Mouse (Mus musculus): ENCODE measurements around the gene Igfbp1.
A peak's percentile ranks its signal among the peaks of the same experiment; 100 is the strongest.

Gene Igfbp1

DNA sequence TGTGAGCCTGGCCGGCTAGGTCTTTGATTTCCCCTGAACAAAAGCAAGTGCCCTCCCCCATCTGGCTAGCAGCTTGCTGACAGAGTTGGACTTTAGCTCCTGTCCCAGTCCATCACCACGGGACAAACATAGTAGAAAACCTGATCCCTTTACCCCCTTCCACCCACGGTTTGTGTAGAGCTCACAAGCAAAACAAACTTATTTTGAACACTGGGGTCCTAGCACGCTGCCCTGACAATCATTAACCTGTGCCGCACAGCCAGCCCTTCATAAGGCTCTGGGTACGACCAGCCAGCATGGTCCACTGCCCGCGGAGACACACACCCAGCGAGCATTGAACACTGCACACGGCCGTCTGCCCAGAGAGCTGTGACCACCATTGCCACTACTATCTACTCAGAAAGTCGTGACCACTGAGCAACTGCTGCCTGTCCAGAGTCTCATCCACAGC, at the start of gene Igfbp1:
TSS of gene Igfbp1 (plus strand) at position 292 of the 451 bp plus-strand sequence.
- no peak for DNase-seq (ENCODE audit: low spot score)

DNA sequence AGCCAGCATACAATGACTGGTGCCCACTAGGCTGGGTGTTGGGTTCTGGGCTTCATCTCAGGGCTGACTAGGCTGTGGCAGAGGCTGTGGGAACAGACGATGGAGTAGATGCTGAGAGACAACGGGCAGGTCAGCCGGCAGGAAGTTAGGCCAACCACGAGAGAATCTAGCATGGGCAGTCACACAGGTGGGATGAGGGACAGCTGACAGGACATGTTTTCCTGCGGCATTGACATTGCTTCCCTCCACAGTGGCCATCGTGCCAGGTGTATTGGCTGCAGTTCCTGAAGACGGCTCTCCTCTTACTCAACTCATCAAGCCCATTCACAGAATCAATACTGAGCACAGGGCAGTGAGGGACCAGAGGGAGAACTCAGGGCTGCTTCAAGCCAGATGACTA, 49.6 kb upstream of the Igfbp1 start:
- DNase-seq (ENCODE audit: low spot score): no peak

DNA sequence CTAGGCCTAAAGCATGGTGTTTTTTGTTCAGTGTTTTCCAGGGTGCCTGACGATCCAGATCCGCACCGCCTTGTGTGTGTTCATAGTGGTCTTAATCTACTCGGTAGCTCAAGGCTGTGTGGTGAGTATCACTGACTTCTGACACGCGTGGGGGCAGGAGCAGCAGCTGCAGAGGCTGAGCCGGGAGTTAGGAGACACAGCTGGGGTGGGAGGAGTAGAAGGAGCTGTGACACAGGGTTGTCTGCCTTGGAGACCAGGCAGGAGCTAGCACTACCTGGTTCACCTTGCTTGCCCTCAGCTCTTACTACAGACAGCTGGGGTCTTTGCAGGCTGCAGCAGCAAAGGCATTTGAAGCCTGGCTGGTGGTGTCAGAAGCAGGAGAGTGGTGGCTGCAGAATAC, 48.1 kb upstream of the Igfbp1 start:
- DNase-seq (ENCODE audit: low spot score): no peak

DNA sequence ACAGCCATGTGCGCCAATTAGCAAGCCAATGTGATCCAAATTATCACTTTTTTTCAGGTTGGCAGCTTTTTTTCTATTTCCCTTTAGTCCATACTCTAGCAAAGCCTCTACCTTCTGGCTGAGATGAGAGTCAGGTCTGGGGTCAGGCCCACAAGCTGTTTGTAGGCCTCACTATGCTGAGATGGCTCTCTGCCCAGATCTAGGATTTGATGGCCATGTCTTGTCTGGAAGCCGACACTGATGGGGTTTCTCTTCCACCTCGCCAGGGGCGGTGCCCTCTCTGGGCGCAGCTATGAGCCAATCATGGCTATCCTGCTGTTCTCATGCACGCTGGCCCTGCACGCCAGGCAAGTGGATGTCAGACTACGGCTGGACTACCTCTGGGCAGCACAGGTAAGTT, 47.1 kb upstream of the Igfbp1 start:
- DNase-seq (ENCODE audit: low spot score): no peak

DNA sequence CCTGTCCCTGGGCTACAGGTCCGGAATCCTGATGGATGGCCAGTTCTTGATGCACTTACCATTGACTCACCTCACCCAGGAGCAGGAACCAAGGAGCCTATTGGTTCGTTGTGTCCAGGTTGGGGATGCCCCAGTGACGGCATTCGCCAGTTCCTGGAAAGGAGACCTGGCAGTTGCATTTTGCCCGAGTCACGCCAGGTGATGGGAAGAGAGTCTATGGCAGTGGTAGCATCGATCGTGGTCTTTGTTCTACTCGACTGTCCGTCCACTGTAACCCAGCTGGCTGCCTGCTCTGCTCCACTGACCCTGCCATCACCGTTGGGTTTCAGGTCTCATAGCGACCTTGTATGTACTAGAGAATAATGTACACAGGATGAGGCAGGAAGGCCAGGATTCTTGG, 45.2 kb upstream of the Igfbp1 start:
- DNase-seq (ENCODE audit: low spot score): no peak

DNA sequence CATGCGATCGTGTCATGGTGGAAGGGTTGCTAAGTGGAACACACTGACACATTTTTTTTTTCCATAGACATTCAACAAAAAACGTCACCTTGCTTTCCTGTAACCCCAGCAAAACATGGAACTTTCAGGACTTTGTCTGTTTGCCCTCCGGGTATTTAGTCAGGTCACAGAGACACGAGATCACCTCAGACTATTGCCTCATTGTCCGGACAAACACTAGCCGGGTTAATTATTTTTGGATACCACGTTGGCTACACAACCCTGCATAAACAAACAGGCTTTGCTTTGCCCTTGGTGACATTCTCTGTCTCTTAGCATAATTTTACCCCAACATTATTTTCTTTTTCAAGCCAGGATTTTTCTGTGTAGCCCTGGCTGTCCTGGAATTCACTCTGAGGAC, 44.5 kb upstream of the Igfbp1 start:
- no peak for DNase-seq (ENCODE audit: low spot score)

DNA sequence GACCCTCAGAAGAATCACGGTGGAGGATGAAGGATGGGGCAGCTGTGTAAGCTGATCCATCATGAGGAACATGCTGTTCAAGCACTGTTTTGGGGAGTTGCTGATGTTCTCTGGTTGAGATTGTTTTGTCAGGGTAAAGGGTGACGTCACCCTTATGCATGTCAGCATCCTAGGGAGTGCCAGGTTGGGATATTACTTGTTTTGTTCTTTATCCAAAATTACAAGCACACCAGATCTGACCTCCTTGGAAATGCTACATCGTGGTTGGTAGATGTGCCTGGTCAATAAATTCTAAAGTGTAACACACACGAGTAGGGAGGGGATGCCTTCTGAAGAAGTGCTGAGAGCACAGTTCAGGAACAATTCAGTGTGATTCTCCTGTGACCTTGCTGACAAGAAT, 41.2 kb upstream of the Igfbp1 start:
- DNase-seq (ENCODE audit: low spot score): no peak

DNA sequence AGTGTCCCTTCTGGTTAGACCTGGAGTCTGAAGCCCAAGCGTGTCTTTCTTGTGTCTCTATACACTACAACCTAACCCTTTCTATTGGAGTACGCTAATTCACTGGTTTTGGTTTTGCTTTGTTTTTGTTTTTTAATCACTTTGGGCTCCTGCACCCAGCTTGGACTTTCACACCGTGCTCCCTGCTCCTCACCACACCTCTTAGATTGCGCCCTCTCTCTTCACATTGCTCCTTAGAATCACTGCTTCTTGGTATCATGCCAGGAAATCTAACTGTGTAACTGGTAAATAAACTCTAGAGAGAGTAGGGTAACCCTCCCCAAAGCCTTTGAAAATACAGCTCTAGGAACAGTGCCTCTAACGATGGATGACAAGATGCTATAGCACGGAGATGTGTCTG, 39.4 kb upstream of the Igfbp1 start:
- DNase-seq (ENCODE audit: low spot score): no peak

DNA sequence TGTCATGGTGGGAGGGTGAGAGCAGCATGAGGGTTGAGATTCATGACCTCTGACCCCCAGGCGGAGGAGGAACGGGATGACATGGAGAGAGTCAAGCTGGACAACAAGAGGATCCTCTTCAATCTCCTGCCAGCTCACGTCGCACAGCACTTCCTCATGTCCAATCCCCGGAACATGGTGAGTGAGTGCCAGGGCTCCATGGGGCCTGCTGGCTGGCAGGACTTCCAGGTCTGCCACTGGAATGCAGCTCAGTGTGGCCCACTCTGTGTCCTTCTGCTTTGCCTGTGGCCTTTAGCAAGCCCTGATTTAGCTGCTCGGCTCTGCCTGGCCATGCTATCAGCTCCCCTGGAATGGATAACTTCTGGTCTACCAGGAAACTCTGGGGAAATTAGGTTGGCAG, 37.4 kb upstream of the Igfbp1 start:
- no peak for DNase-seq (ENCODE audit: low spot score)

DNA sequence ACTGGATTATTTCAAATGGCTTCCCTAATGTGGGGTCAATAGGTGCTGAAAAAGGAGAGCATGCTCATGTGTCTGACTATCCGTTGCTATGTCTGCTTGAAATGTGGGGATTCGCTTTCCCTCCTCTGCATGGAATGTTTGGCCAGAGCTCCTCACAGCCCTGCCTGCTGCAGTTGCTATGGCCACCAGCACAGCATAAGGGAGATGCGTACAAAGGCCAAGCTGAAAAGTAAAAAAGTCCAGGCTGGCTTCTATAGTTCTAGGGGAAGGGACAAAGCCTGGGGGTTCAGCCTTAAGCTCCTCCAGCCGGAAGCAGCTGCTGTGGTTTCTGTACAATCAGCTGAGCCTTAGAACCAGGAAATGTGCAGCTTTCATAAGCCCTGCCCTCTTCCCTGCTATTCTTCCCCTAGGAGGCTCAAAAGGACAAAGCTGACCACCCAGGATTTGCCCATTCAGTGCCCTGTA, 36.9 kb upstream of the Igfbp1 start:
- DNase-seq (ENCODE audit: low spot score): no peak

DNA sequence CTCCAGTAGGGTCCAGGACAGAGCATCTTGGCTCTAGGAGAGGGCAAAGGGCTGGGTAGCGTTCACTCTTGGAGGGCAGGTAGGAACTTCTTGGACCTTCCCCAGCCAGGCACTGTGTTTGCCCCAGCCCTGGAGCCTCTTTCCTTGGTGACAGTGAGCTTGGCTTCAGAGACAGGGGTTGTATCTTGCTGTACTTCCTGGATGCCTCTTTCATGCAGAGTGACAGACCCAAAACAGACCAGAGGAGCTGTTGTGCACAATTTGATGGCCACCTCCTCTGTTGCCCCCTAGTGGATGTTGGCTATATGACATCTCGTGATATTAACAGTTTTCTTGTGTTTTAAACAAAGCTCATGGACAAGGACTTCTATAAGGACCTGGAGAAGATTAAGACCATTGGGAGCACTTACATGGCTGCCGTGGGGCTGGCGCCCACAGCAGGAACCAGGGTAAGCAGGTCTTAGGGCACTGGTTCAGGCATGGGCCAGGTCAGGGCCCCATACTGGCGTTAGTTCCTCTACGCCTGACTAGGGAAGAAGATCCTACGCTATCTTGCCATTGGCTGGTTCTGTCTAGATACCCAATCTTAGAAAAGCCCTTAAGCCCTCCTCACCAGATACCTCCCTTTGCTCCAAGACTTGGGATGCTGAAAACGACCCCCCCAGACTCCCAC, 35.9 kb upstream of the Igfbp1 start:
- peak; percentile 52 for DNase-seq (ENCODE audit: low spot score)

DNA sequence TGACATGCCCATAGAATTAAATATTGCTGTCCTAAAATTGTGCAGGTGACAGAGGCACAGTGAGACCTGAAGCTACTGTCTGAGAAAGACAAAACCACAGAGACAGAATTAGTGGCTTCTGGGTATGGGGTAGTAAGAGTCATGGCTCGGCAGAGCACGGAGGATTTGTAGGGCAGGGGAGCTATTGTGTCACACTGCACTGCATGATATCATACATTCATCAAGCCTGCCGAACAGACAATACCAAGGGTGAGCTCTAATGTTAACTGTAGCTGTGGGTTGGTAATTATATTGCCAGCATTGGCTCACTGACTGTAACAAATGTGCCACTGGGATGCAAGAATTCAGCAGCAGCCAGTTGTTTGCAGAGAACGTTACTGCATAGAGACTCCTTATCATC, 33.2 kb upstream of the Igfbp1 start:
- DNase-seq (ENCODE audit: low spot score): no peak

DNA sequence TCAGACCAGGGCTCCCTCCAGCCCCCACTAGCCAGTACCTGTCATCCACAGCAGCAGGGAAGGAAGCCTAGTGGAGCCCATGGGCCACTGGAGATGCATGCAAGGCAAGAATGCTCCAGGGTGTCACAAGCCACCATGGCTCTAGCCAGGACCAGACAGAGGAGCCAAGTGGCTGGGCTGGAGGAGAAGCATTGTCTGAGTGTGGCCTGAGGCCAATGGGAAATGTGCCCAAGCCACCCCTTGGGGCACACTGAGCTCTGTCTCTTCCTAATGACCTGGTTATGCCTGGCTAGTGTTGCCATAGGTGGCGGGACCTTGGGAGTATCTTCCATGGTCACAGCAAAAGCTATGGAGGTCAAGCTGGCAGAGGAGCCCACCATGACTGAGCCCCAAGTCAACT, 27.9 kb upstream of the Igfbp1 start:
- no peak for DNase-seq (ENCODE audit: low spot score)

DNA sequence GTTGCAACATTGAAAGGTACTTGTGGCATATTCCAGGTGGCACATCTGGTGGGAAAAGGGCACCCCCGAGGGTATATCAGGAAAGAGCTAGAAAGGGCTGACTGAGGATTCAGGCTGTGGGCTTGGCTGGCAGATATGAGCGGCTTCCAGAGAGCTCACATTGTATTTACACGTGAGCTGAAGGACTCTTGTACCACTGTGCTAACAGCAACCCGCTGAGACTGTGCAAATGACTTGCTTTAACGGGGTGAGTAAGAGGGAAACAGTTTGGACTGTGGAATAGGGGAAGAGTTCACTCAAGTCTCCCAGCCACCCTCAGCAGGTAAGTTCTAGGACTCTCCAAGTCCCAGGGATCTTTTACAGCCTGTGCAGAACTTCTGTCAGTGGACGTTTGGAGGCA, 23.9 kb upstream of the Igfbp1 start:
- no peak for DNase-seq (ENCODE audit: low spot score)

DNA sequence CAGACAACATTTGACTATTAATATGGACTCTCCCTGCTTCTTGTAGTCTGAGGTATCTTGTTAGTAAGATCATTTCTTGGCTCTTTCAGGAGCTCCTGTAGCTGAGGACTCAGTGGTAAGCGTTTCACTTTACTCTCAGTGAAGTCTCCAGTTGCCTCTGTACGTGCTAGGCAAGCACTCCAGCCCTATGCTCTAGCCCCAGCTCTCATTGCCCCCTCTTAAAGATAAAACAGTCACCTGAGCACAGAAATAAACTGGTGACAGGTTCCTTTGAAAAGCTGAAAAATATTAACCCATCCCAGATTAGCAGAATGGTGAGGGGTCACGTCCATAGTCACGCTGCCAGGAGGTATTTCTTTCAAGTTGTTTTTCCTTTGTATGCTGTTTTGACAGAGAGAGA, 18.9 kb upstream of the Igfbp1 start:
- no peak for DNase-seq (ENCODE audit: low spot score)

DNA sequence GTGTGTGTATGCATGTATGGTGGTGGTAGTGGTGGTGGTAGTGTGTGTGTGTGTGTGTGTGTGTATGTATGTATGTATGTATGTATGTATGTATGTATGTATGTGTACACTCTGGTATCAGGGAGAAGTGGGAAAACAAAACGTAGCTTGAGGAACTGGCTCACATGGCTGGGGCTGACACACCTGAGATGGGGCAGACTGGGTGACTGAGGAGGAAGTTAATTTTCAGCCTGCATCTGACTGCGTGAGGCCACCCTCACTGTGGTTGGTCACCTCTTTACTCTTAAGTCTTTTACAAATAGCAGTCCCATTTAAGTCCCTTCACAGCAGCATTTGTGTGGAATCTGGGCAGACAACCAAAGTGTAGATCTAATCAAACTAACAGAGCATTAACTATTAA, 18.3 kb upstream of the Igfbp1 start:
- DNase-seq (ENCODE audit: low spot score): no peak

DNA sequence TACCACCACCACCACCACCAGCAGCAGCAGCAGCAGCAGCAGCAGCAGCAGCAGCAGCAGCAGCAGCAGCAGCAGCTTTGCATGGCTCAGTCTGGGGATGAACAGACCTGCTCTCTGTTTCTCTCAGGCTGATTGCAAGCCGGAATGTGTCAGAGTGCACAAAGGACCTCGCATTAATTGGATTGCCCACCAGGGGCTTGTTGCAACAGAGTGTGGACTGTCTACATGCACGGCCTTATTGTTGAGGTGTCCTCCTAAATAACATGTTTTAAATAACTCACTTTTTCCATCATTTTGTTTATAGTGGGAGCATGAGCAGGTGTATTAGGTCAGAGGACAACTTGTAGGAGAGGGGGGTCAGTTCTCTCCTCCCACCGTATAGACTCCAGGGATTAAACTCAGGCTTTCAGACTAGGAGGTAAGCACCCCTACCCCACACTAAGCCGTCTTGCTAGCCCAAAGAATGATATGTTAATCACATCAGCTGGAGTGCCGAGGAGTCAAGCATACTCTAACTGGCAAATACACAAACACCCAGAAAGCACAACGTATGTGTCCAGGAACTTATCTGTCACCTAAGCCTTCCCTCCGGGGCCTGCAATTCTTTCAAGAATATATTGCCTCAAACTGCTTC, 15.1 kb upstream of the Igfbp1 start:
- no peak for DNase-seq (ENCODE audit: low spot score)

DNA sequence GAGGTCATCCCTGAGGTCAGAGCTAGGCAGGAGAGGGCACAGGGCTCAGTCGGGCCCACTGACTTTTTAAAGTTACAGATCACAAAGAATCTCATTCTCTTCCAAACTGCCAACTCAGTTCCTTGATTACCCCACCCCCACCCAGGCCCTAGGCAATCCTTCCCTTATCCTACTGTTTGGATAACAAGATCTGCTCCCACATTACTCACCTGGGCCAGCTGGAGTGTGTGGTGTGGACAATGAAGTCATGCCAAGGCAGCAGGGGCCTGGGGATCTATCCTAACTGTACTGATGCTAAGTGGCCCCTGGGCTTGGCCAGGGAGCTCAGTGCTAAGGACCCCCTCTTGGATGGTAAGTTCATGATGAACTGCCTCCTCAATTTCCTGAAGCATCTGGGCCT, 13.2 kb upstream of the Igfbp1 start:
- DNase-seq (ENCODE audit: low spot score): no peak

DNA sequence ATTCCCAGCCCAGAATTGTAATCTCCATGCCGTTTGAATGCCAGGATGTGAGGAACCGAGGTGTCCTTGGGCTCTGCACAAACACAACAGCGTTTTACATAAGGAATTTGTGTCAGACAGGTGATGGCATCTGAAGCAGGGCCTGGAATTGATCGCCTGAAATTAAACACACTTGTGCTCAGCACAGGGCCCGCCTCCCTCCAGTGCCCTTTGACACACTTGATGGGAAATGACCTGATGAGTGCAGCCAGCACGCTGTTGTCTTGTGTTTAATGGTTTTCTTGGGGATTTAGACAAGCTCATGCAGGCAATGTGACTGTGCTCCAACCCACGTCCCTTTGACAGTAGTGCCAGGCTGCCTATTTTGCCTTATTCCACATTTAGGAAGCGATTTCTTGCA, 10.1 kb upstream of the Igfbp1 start:
- DNase-seq (ENCODE audit: low spot score): no peak

DNA sequence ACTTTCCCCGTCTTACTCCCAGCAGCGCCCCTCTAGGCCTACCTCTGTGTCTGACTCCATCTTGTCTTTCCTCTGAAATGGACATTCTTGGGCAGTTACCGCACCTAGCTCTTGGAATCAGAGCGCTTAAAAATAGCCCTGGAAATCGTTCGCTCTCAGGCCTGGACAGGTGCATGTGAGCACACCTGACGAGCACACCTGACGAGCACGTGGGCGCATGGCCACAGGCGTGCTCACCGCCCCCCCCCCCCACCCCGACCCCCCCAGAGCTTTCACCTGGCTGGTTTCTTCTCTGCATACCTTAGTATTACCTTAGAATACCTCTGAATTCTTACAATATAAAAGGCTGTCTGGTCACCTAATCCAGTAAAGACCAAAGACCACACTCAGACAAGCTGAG, 9.1 kb upstream of the Igfbp1 start, which contains the start of gene Gm11985:
TSS of gene Gm11985 (minus strand) at position 101 of the 400 bp plus-strand sequence.
- DNase-seq (ENCODE audit: low spot score): no peak

DNA sequence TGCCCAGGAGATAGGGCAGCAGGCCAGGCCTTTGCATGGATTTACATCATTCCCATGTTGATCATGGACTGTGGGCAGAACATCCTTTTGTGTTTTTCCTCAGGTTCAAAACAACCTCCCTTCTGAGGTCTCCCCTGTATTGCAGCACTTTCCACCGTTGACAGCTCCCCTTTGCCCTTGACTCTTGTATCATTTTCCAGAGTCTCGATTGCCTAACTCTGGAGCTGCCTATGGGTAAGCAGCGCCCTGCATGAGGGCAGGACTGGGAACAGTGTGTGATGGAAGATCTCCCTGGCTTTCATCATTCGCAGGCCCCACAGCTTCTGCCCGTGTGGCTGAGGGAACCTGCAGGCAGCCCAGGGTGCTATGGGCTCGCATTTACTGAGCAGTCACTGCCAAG, 4.9 kb upstream of the Igfbp1 start:
- DNase-seq (ENCODE audit: low spot score): peak; percentile 34

DNA sequence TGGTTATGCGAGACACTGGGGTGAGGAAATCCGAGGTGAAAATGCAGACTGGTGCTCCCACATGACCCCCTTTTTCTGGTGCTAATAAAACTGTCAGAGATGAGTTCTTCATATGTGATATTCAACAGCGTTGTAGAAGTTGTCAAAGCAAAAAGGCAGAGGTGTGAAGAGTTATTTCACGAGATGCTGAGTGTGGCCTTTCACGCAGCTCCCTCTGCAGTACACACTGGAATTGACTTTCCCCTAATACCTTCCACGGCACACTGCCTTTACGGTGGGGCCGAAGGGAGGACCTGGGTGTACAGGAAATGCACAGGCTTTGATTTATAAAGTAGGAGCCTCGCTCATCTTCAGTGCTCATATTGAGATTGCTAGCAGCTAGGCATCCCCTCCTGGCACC, 4.4 kb upstream of the Igfbp1 start:
- DNase-seq (ENCODE audit: low spot score): no peak

DNA sequence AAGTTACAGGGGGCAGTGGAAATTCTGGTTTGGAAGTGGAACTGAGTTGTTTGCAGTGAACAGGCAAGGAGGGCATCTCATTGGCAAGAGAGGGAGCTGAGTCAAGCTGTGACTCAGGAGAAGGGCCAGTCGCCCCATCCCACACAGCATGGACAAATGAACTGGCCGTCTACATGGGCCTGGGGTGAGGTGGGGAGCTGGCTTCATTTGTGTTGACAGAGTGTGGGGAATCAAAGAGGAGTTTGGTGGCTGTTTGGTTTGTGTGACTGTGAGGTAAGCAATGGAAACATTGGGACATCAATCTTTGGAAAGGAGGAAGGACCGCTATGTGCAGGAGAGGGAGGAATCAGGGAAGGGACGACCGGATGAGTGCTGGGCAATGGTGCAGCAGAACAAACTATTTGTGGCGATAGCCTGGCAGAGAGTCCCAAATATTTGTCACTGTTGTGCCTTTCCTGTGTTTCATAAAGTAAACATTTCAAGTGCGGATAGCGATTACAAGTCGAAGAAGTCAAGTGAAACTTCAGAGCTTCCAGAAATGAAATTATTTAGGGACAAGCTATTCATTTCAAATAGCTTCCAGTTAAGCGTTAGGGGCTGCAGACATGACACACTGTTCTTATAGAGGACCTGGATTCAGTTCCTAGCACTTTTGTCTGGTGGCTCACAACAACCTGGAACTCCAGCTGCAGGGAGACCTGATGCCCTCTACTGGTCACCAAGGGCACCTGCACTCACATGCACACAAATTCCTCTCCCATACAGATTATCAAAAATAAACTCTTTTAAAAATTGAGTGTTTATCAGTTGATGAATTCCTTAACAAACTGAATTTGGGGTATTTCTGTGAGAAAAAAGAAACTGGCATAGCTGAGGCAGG, 2.9 kb upstream of the Igfbp1 start:
- DNase-seq (ENCODE audit: low spot score): no peak
